Mouse (Mus musculus) retina, postnatal 1 day (tissue): ENCODE measurements around the gene Cxcl5.
A peak's percentile ranks its signal among the peaks of the same experiment; 100 is the strongest.
"Not testable (repeated sequence)": the region's sequence is repeated elsewhere in the genome, so short reads cannot be mapped to it uniquely, and the experiment has no call there.

ENCODE experiments used
- DNase-seq: peaks from one replicate; pipeline ENCODE4 v3.0.0-alpha.2; 2012

Gene Cxcl5

DNA sequence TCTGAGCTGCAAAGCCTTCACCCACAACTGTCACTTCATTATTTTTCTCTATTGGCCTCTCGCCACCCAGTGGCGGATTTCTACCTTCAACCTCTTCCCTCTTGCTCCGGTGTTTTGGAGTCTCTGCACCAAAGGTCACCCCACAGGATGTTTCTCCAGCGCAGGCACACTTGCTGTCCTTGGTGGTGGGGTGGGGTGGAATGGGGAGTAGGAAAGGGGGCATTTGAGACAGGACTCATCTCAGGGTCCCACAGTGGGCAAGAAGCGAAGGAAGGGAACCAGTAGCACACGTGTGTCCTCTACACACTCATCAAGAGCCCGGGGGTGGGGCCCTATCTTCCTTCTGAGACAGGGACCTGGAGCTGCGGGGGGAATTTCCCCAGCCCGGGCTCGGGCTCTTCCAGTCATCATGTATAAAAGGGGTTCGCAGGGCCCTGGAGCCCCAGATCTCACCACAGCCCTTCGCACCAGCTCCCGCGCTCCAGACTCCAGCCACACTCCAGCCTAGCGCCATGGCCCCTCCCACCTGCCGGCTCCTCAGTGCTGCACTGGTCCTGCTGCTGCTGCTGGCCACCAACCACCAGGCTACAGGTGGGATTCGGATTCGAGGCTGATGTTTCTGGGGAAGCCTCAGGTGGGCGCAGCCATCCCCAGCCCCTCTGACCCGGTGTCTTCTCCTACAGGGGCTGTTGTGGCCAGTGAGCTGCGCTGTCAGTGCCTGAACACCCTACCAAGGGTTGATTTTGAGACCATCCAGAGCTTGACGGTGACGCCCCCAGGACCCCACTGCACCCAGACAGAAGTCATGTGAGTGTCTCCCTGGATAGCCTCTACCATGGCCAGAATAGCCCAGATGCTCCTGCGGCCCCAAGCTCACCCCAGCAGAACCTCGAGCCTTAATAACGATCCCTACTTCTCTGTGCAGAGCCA, 26.8 kb downstream of the Cxcl5 start, which contains the start of gene Cxcl3:
Cxcl3 (plus strand) TSS at position 445 of the 930 bp plus-strand sequence.
- DNase-seq = peak; percentile 63

DNA sequence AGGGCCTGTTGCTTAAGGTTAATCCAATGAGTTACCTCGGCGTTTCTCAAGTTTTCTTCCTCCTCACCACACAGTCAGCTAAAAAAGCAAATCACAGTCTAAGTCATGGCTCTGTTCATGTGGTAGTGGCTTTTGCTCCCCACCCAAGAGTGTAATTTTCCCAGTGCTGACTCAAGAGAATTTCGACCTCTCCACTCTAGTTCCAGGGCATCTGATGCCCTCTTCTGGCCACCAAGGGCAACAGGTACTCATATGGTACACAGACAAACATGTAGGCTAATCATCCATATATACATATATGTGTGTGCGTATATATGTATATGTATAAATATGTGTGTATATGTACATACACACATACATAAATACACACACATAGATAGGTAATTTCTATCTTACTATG, 29.0 kb downstream of the Cxcl5 start:
- DNase-seq = no peak

DNA sequence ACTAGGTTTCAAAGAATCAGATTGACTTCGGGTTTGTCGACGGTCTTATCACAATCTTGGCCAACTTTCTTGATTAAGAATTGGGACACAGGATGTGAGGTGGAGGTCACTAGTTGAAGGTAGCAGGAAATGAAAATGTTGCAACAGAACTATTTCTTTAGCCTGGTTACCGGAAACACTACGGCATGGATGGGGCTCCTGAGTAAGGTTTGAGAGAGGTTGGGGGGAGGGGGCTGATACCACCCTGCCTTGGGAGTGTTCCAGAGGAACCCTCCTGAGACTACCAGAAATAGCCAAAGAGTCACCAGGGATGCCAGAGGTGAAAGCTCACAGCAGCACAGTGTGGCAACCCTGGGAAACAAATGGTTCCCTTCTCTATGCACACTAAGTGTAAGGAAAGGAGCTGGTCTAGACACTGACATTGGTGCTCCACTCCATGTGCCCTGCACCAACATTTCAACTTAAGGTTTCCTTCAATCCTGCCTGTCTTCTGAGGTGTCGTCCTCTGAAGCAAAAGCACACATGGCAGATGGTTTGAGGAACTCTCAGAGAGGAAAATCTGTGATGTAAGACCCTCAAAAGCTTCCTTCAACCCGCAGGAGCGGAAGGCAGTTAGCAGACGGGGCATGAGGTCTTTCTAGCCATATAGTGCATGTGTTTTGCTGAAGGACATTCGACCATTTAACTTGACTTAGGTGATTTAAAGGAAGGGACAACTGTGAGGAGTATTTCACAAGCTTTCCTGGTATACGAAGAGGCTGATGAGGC, 30.3 kb downstream of the Cxcl5 start:
- no peak for DNase-seq

DNA sequence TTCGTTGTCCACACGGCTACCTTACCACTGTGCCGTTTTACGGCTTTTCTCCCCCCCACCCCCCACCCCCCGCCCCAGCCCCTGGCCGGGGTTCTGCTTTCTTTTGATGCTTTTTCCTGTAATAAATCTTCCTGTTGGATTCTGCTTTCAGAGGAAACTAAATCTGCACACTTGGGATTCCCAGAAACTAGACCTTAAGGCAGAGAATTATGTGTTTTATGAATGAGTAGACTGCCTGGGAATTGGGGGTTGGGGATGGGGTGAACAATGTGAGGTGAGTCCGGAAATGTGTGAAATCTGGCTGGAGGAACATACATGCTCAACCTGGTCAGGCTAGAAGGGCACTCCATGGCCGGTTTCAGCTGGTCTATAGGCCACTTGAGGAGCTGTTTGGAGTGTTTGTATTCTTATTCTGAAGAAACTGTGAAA, 30.9 kb downstream of the Cxcl5 start:
- no peak for DNase-seq

DNA sequence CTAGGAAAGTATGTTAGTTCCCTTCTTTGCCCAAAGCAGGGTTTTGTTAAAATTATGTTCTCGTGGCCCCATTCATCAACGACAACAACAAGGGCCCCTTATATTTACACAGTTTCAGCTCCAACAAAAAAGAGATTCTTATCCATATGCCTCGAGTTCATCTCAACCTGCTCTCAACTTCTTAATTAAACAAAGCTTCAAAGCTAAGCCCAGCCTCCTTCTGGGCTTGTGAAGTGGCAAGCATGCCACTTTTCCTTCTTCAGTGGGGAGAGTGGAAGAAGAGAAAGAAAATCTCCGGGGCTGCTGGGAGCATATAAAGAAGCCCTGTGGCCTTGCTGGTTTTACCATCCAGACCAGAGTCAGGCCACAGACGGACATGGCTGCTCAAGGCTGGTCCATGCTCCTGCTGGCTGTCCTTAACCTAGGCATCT, 35.0 kb downstream of the Cxcl5 start, which contains the start of gene Cxcl15:
Cxcl15 (plus strand) TSS at position 340 of the 431 bp plus-strand sequence.
- DNase-seq = no peak

DNA sequence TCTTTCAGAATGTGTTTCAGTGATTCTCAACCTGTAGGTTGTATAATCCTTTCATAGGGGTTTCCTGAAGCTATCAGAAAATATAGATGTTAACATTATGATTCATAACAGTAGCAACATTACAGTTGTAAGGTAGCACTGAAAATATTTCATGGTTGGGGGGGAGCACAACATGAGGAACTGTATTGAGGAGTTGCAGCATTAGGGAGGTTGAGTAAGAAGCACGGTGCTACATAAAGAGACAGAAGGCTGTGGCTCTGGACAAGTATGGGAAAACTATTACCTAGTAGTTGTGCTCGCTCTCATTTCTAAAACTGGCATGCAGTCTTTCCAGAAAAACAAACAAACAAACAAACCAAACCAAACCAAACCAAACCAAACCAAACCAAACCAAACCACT, 36.2 kb downstream of the Cxcl5 start:
- not testable (repeated sequence) for DNase-seq

DNA sequence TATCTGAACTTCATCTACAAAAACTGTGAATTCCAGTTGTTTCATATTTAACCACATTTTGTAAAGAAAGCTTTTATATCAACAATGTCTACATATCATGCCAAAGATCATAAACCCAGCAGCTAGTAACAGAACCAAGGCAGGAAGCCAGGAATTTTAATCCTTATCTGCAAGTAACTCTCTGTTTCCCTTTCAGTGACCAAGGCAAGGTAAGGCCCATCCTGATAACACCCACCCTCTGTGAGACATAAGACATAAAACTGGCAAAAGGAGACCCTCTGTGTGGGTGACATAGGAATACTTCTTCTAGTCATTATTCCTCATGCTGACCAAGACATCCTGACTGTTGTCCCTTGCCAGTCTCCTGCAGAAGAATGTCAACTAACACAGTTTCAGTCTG, 45.4 kb downstream of the Cxcl5 start:
- DNase-seq = no peak

DNA sequence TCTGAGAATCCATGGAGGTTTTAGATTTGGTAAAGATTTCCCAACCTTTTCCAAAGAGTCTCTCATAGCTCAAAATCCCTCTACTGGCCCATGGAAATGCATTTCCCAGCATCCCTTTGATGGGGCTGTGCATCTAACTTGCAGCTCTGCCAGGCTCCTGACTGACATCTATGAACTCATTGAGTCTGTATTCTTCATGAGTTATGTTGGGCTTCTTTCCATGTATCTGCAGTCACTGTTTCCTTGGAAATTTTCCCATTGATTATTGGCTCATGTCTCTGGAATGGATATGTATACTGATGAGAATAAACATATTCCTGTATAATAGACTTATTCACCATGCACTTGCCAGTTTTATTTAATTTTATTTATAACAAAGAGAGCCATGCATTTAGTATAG, 46.9 kb downstream of the Cxcl5 start:
- DNase-seq = no peak

DNA sequence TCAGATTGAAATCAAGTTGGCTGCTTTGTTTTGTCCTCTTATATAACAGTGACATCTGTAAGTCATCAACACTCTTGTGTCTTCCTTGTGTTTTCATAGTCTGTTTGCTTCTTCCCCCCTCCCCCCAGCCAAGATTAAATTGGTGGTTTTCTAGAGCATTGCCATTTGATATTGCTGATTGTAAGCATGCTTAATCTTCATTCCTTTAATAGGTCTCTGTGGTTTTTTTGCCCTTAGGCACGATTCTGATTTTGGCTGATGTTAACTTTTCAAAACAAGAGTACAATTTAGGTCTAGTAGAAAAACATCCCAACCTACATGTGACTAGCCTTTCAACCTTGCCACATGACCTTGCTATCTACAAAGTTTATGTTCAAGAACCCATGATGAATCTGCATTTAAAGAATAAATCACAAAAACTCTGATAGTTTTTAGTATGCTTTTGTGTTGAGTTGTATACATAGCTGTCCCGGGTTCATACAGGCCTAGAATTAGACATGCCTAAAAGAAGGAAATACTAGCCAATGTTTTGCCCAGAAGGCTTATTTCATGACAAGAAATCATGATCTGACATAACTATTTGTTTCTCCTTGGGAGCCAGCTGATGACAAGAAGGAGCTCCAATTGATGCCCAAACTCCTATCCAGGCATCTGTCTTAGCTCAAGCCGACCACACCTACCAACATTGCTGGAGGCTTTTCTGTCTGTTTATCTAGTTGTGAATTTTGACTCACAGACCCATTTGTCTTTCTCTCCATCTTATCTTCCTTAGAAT, 48.2 kb downstream of the Cxcl5 start:
- DNase-seq = no peak
